Mouse (Mus musculus) olfactory bulb, adult 2 months (tissue): ENCODE data around the gene Yae1d1. TPM values are rescaled to one million over a fixed set of nuclear protein-coding genes. Genes with fewer than 3 reads are reported as not detected.

Source experiments
- H3K27ac ChIP-seq: fragments of 200-500 bp; 2 replicates; pipeline ENCODE4 v1.5.1; 2012; ENCODE audit warnings: low read depth, low read length; ENCODE audit not compliant: insufficient read depth
- H3K4me1 ChIP-seq: fragments of 200-500 bp; 2 replicates; pipeline ENCODE4 v1.6.1; 2012; ENCODE audit warnings: low read length; ENCODE audit not compliant: control insufficient read depth, insufficient read depth
- H3K4me3 ChIP-seq: fragments of 200-500 bp; 2 replicates; pipeline ENCODE4 v1.5.1; 2012; ENCODE audit warnings: mild to moderate bottlenecking, low read depth, low read length, moderate library complexity; ENCODE audit not compliant: insufficient read depth
- CTCF ChIP-seq: fragments of 200-500 bp; IDR thresholded peaks from 2 replicates; pipeline ENCODE4 v1.5.1; 2012; ENCODE audit warnings: low read depth, mild to moderate bottlenecking, low read length, moderate library complexity; ENCODE audit not compliant: insufficient read depth
- POLR2A ChIP-seq: fragments of 200-500 bp; IDR thresholded peaks from 2 replicates; pipeline ENCODE4 v1.6.1; 2012; ENCODE audit warnings: mild to moderate bottlenecking, low read depth, low read length, moderate library complexity; ENCODE audit not compliant: insufficient read depth
- WGBS: fragments of 180-500 bp; shearing (Covaris S2); methylation state at CpG from one replicate; pipeline ENCODE4 v1.1.7; 2018; 5-methylcytosine and 5-hydroxymethylcytosine counted together
- polyA plus RNA-seq: library from polyadenylated mRNA; stranded (reverse); fragments of >200 nt; gene quantifications from 2 replicates; pipeline ENCODE4 v1.2.4, GENCODE M21; 2012; ENCODE audit warnings: low replicate concordance; ENCODE audit not compliant: missing spikeins, insufficient read depth, insufficient read length

The Yae1d1 gene
- polyA plus RNA-seq, 1 experiment: not detected

- no peak for TF ChIP-seq CTCF
- TF ChIP-seq POLR2A: no peak
- peak overlapping the region; percentile 32; the same call in 1 of the 2 replicates for H3K27ac ChIP-seq
- WGBS: under 1% methylated on average over 70 of the region's 70 CpGs
- no peaks in the 10 kb centered on the region for H3K4me1 ChIP-seq
- H3K4me3 ChIP-seq: peak overlapping the region; percentile 89
Measured at GRCm38 (mm10) chr13:17943306-17944077, 49.7 kb downstream of the Yae1d1 start.

GRCm38 (mm10) chr13:17942338-17942737 lies 50.8 kb downstream of the Yae1d1 start:
- Histone ChIP-seq H3K27ac (no peak overlapping the region), H3K4me3 (no peak overlapping the region), H3K4me1 (no peaks in the 10 kb centered on the region)
- WGBS: 61% methylated on average over 6 of the region's 6 CpGs
- TF ChIP-seq CTCF (no peak), POLR2A (no peak)

Other genes starting within 250 kb of the Yae1d1 start
- gene Cdk13, start 188.3 kb downstream of the Yae1d1 start, polyA plus RNA-seq: 65.0 TPM in 1 of 2 replicates, not detected in the other
- not detected in 2 replicates for gene Rala, start 49.1 kb downstream of the Yae1d1 start, polyA plus RNA-seq